Mouse (Mus musculus): ENCODE data around the gene Map3k5. TPM values are rescaled to one million over a fixed set of nuclear protein-coding genes. Genes with fewer than 3 reads are reported as not detected.
A peak's percentile ranks its signal among the peaks of the same experiment; 100 is the strongest.

The Map3k5 gene
- polyA plus RNA-seq, 1 experiment from 2014 or later = 0.83 TPM

DNA sequence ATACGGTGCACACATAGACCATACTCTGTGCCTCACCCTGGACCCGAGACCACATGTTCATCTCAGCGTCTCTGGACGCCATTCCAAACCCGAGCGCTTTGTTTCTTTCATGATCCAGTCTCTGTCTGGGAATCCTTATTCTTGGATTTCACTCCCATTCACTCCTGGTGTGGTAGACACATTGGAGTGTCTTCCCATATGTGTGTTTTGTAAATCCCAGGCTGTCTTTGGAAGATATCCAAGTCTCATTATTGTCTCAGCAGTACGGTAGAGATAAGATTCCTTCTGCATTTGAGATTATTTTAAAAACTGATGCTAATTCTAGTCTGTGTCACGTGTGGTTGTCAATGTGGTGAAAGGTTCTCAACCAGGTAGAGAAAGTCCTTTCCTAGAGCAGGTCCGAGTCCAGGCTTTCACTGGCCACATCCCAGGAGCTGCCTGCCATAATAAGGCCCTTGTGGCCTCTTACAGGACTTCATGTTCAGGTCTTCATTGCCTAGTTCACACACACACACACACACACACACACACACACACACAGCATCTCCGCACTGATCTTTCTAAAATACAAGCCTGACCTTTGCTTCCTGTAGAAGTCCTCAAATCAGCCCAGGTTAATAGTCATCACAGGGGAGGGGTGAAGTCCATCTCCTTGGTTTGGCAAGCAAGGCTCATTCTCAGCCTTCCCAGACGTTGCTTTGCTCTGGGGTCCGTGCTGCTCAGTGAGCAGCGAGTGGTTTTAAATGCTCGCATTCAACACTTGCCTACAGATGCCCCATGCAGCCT lies 122.8 kb downstream of the Map3k5 start:
- Histone ChIP-seq H3K4me1 (ENCODE audit: control insufficient read depth, low read depth, low read length) (no peaks in the 10 kb centered on the region), H3K9me3 (replicated peaks; ENCODE audit: control insufficient read depth, low read length) (no peaks in the 10 kb centered on the region), H3K9ac (ENCODE audit: low read depth, low read length) (no peak overlapping the region), H3K27me3 (ENCODE audit: control insufficient read depth, insufficient read depth, low read depth, low read length) (no peaks in the 10 kb centered on the region), H3K27ac (ENCODE audit: low read length) (no peak overlapping the region), H3K36me3 (ENCODE audit: control insufficient read depth, insufficient read depth) (no peaks in the 10 kb centered on the region), H3K4me3 (ENCODE audit: low read depth, low read length) (no peak overlapping the region), H3K4me2 (ENCODE audit: low read depth, low read length) (no peak overlapping the region)
- WGBS (ENCODE audit: insufficient replicate concordance) = 70% methylated on average over 14 of the region's 14 CpGs
- no peak for ATAC-seq (ENCODE audit: low read depth)

DNA sequence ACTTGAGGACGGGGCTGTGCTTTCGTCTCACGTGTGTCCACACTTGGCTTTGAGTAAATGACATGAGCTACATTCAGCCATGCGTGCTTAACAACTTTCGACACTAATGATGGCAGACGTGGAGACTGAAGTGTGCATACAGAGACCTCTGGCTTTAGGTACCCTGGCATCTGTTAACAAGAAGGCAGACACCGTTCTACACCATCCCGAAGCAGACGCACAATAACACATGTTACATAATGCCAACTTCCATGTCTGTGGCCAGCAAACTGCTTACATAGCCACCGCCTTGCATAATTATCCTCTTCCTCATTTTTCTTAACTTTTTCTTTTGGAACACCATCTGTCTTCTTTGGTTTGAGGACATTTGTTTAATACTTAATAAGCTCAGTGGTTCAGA lies 123.8 kb downstream of the Map3k5 start:
- H3K27me3 ChIP-seq (ENCODE audit: control insufficient read depth, insufficient read depth, low read depth, low read length) = no peaks in the 10 kb centered on the region
- H3K9me3 ChIP-seq (replicated peaks; ENCODE audit: control insufficient read depth, low read length) = no peaks in the 10 kb centered on the region
- H3K4me3 ChIP-seq (ENCODE audit: low read depth, low read length) = no peak overlapping the region
- whole genome bisulfite sequencing (ENCODE audit: insufficient replicate concordance) = 58% methylated on average over 10 of the region's 10 CpGs
- no peaks in the 10 kb centered on the region for H3K36me3 ChIP-seq (ENCODE audit: control insufficient read depth, insufficient read depth)
- H3K4me1 ChIP-seq (ENCODE audit: control insufficient read depth, low read depth, low read length) = no peaks in the 10 kb centered on the region
- H3K27ac ChIP-seq (ENCODE audit: low read length) = no peak overlapping the region
- ATAC-seq (ENCODE audit: low read depth) = no peak
- no peak overlapping the region for H3K4me2 ChIP-seq (ENCODE audit: low read depth, low read length)
- no peak overlapping the region for H3K9ac ChIP-seq (ENCODE audit: low read depth, low read length)

DNA sequence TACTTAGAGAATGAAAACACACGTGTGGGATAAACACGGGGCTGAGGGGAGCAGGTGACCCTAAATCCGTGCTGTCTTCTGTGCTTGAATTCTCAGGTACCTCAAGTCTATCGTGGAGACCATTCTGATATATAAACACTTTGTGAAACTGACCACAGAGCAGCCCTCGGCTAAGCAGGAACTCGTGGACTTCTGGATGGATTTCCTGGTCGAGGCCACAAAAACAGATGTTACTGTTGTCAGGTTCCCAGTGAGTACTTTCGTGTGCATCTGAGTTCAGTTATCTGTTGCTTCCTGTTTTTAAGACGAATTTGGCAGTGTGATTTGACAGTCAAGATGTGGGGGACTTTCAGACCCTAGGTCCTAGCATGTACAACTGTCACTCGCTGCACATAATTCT lies 124.6 kb downstream of the Map3k5 start:
- Histone ChIP-seq H3K4me3 (ENCODE audit: low read depth, low read length) (no peak overlapping the region), H3K4me1 (ENCODE audit: control insufficient read depth, low read depth, low read length) (no peaks in the 10 kb centered on the region), H3K9me3 (replicated peaks; ENCODE audit: control insufficient read depth, low read length) (no peaks in the 10 kb centered on the region), H3K27me3 (ENCODE audit: control insufficient read depth, insufficient read depth, low read depth, low read length) (no peaks in the 10 kb centered on the region), H3K36me3 (ENCODE audit: control insufficient read depth, insufficient read depth) (no peaks in the 10 kb centered on the region), H3K4me2 (ENCODE audit: low read depth, low read length) (no peak overlapping the region), H3K27ac (ENCODE audit: low read length) (peak overlapping the region; percentile 7; the same call in 1 of the 2 replicates), H3K9ac (ENCODE audit: low read depth, low read length) (no peak overlapping the region)
- 26% methylated on average over 10 of the region's 10 CpGs for WGBS (ENCODE audit: insufficient replicate concordance)
- no peak for ATAC-seq (ENCODE audit: low read depth)

DNA sequence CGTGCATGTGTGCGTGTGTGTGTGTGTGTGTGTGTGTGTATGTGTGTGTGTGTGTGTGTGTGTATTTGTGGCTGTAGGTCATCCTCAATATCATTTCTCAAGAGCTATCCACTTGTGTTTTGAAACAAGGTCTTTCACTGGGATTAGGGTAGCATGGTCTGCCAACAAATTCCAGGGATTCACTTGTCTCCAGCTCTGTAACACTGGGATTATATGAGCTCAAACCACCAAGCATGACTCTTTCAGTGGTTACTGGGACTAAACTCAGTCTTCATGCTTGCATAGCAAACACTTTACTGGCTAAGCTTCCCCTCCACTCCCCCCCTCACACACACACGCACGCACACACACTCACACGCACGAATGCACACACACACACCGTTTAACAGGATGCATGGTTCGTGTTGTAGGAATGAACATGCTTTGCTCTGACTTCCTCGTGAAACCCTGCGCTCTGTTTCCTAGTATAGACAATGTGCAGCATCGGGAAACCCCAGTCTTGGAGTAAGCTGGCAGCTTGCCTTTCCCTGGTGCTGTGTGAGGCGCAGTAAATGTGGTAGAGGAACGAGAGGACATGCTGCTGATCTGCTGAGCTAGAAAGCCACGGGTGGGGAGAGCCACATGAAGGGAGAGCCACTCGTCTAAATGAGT lies 126.2 kb downstream of the Map3k5 start:
- H3K27ac ChIP-seq (ENCODE audit: low read length) = no peak overlapping the region
- no peaks in the 10 kb centered on the region for H3K9me3 ChIP-seq (replicated peaks; ENCODE audit: control insufficient read depth, low read length)
- no peak overlapping the region for H3K9ac ChIP-seq (ENCODE audit: low read depth, low read length)
- H3K36me3 ChIP-seq (ENCODE audit: control insufficient read depth, insufficient read depth) = no peaks in the 10 kb centered on the region
- H3K4me1 ChIP-seq (ENCODE audit: control insufficient read depth, low read depth, low read length) = no peaks in the 10 kb centered on the region
- H3K27me3 ChIP-seq (ENCODE audit: control insufficient read depth, insufficient read depth, low read depth, low read length) = no peaks in the 10 kb centered on the region
- no peak for ATAC-seq (ENCODE audit: low read depth)
- no peak overlapping the region for H3K4me3 ChIP-seq (ENCODE audit: low read depth, low read length)
- no peak overlapping the region for H3K4me2 ChIP-seq (ENCODE audit: low read depth, low read length)
- WGBS (ENCODE audit: insufficient replicate concordance) = 51% methylated on average over 15 of the region's 15 CpGs

DNA sequence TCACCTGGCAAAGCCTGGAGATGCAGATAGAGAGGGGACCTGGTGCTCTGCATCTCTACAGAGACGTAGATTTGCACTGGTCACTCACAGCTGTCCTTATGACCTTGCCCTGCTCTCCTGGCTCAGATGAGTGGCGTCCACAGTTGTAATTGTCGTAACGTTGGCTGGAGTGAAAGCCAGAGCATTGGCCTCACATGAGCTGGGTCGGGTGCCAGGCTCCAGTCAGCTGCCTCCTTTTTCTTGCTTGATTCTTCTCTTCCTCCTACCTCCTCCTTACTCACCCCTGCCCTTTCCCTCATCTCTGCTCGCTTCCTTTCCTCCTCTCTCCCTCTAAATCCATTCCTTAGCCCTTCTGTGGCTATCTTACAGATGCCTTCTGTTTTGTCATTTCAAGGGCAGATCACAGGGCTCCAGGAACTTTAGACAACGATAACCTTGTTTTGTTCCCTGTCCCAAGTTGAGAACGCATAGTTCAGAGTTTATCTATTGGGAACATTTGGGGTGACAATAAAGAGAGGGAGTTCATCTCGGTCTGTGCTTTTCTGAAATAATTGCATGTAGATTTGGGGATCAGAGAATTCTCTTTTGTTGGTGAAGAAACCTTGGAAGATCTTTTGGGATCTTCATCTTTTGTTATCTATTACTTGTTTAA lies 130.4 kb downstream of the Map3k5 start:
- H3K36me3 ChIP-seq (ENCODE audit: control insufficient read depth, insufficient read depth) = no peaks in the 10 kb centered on the region
- no peaks in the 10 kb centered on the region for H3K27me3 ChIP-seq (ENCODE audit: control insufficient read depth, insufficient read depth, low read depth, low read length)
- H3K4me3 ChIP-seq (ENCODE audit: low read depth, low read length) = no peak overlapping the region

DNA sequence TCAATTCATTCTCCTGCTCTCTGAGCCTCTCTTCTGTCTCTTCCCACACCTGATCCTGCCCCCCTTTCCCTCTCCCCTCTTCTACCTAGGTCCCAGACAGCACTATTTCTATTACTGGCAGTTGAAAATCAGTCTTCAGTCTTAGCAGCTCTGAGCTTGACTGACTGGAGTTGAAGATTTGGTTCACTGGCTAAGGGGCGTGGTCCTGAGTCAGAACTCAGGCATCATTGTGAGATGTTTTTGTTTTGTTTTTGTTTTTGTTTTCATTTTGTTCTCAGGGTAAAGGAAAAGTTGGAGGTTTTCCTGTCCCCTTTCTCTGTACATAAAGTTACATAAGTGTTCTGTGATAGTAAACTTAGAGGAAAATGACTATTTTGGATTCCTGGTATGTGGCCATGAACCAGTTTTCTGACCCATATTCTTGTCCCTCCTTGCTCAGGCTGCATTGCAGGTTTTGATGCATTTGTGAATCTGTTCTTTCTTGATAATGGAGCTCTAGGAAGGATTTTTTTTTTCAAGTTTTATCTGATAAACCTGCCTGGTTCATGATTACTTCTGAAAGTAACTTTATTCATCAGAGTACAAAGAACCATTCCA lies 131.9 kb downstream of the Map3k5 start:
- Histone ChIP-seq H3K4me2 (ENCODE audit: low read depth, low read length) (no peak overlapping the region), H3K9ac (ENCODE audit: low read depth, low read length) (no peak overlapping the region), H3K4me3 (ENCODE audit: low read depth, low read length) (no peak overlapping the region), H3K36me3 (ENCODE audit: control insufficient read depth, insufficient read depth) (no peaks in the 10 kb centered on the region), H3K9me3 (replicated peaks; ENCODE audit: control insufficient read depth, low read length) (no peaks in the 10 kb centered on the region), H3K27ac (ENCODE audit: low read length) (no peak overlapping the region), H3K4me1 (ENCODE audit: control insufficient read depth, low read depth, low read length) (peaks cover 2% of the 10 kb centered on the region; the same call in 1 of the 2 replicates), H3K27me3 (ENCODE audit: control insufficient read depth, insufficient read depth, low read depth, low read length) (no peaks in the 10 kb centered on the region)
- WGBS (ENCODE audit: insufficient replicate concordance) = 54% methylated on average over 1 of the region's 1 CpGs
- ATAC-seq (ENCODE audit: low read depth) = no peak

More for the DNA sequence above, 130.4 kb downstream of the Map3k5 start:
- no peaks in the 10 kb centered on the region for H3K4me1 ChIP-seq (ENCODE audit: control insufficient read depth, low read depth, low read length)
- ATAC-seq (ENCODE audit: low read depth) = no peak
- H3K27ac ChIP-seq (ENCODE audit: low read length) = no peak overlapping the region
- H3K4me2 ChIP-seq (ENCODE audit: low read depth, low read length) = no peak overlapping the region
- H3K9ac ChIP-seq (ENCODE audit: low read depth, low read length) = no peak overlapping the region
- 60% methylated on average over 9 of the region's 9 CpGs for WGBS (ENCODE audit: insufficient replicate concordance)
- H3K9me3 ChIP-seq (replicated peaks; ENCODE audit: control insufficient read depth, low read length) = no peaks in the 10 kb centered on the region

DNA sequence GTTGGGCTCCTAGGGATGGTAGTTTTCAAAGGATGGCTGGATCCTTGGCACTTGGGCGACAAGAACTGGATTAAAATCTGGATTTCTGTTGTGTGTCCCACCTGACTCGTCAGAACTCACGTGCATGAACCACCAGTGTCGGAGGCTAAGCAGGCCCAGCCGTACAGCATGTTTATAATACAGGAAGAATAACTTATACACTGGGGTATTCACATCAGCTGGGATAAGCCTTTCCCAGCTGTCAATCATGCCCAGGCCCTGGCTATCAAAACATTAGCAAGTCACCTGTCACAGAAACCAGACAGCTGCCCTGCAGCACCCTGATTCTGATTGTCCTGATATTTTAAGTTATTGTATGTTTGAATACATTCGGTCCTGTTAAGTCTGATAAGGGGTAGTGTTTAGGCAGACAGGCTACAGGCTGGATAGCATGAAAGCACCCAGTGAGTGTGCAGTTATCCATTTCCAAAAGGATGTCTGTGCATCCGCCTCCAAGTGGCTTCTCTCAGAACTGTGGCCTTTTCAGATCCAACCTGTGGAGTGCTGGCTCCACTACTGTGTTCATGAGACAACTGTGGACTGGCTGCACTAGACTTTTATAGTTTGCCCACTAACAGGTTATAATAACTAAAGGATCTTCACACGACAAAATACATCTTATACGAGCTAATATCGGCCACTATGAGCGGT lies 135.6 kb downstream of the Map3k5 start:
- Histone ChIP-seq H3K9me3 (replicated peaks; ENCODE audit: control insufficient read depth, low read length) (no peaks in the 10 kb centered on the region), H3K36me3 (ENCODE audit: control insufficient read depth, insufficient read depth) (no peaks in the 10 kb centered on the region), H3K4me1 (ENCODE audit: control insufficient read depth, low read depth, low read length) (peaks cover 2% of the 10 kb centered on the region; the same call in 1 of the 2 replicates), H3K4me3 (ENCODE audit: low read depth, low read length) (no peak overlapping the region), H3K27ac (ENCODE audit: low read length) (no peak overlapping the region), H3K27me3 (ENCODE audit: control insufficient read depth, insufficient read depth, low read depth, low read length) (no peaks in the 10 kb centered on the region), H3K4me2 (ENCODE audit: low read depth, low read length) (no peak overlapping the region), H3K9ac (ENCODE audit: low read depth, low read length) (no peak overlapping the region)
- no peak for ATAC-seq (ENCODE audit: low read depth)
- WGBS (ENCODE audit: insufficient replicate concordance) = 69% methylated on average over 11 of the region's 11 CpGs

DNA sequence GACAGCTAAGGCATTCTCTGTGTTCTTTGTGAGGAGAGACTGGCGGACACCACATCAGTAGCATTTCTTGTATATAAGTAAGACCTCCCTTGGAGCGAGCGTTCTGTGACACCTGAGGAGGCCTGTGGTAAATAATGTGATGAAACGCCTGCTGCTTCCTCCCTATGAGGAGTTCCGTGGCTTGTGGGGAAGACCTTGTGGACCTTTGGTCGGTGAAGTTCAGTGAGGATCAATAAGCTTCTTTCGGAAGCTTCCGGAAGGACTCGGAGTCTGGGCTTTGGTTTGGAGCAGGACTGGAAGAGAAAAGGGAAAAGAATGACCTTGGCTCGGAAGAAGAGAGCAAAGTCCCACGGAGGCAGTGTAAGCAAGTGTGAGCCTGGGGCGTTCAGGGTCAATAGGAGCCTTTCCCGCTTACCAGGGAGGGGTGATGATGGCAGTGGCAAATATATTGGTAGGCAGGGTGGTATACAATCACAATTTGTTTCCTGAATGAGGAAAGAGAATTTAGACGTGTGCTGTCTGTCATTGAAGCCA lies 136.4 kb downstream of the Map3k5 start:
- H3K9me3 ChIP-seq (replicated peaks; ENCODE audit: control insufficient read depth, low read length) = no peaks in the 10 kb centered on the region
- WGBS (ENCODE audit: insufficient replicate concordance) = 59% methylated on average over 14 of the region's 14 CpGs
- H3K27ac ChIP-seq (ENCODE audit: low read length) = no peak overlapping the region
- no peak overlapping the region for H3K4me2 ChIP-seq (ENCODE audit: low read depth, low read length)
- peaks cover 2% of the 10 kb centered on the region; the same call in 1 of the 2 replicates for H3K4me1 ChIP-seq (ENCODE audit: control insufficient read depth, low read depth, low read length)
- H3K9ac ChIP-seq (ENCODE audit: low read depth, low read length) = no peak overlapping the region
- H3K36me3 ChIP-seq (ENCODE audit: control insufficient read depth, insufficient read depth) = no peaks in the 10 kb centered on the region
- H3K4me3 ChIP-seq (ENCODE audit: low read depth, low read length) = no peak overlapping the region
- no peak for ATAC-seq (ENCODE audit: low read depth)
- no peaks in the 10 kb centered on the region for H3K27me3 ChIP-seq (ENCODE audit: control insufficient read depth, insufficient read depth, low read depth, low read length)
